Mouse (Mus musculus): ENCODE measurements at regions not wholly inside any gene's neighbourhood (a gene's known extent, or its start where the extent isn't known, plus 50 kb on each side); places are given as distances from the start of the nearest gene placed in this dataset.

DNA sequence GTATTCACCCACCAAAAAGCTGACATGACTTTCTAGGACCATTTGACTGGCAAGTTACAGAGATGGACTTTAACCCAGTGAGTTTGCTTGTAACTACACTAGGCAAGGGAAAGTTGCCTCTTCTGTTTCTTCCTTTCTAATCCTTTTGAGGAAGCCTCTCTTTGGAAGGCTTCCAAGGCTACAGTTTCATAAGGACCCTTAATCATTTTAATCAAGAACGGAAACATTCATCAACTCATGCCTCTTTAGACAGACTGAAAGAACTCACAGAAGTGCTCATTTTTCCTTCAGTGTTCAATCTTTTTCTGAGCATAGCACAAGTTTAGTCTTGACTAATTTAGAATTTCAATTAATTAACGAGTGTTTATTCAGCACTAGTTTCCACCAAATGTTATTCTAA, 84.2 kb downstream of the Ddx1 start:
- intact Hi-C loops (cut with DNase I): no loop called here

DNA sequence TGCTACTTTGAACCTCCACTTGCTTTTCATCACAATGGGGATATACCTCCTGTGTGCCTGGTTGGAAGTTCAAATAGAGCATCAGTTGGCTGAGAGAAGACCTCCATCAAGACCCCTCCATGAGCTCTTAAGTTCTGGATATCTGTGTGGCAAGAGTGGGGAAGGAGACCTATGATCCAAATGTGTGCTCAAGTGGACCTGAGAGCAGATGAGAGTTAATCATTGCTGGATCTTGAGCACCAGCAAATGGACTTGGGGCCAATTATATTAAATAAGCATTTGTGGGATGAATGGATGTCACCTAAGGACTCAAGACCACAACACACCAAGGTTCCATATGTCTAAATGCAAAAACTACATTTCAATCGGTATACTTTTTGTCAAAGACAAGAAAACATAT, 88.0 kb downstream of the Ddx1 start:
- no peak for DNase-seq (ENCODE audit: low spot score in 2 of 2)
- intact Hi-C loops (cut with DNase I): no loop called here

More for the DNA sequence above, 84.2 kb downstream of the Ddx1 start:
- DNase-seq (ENCODE audit: low spot score in 2 of 2): no peak

DNA sequence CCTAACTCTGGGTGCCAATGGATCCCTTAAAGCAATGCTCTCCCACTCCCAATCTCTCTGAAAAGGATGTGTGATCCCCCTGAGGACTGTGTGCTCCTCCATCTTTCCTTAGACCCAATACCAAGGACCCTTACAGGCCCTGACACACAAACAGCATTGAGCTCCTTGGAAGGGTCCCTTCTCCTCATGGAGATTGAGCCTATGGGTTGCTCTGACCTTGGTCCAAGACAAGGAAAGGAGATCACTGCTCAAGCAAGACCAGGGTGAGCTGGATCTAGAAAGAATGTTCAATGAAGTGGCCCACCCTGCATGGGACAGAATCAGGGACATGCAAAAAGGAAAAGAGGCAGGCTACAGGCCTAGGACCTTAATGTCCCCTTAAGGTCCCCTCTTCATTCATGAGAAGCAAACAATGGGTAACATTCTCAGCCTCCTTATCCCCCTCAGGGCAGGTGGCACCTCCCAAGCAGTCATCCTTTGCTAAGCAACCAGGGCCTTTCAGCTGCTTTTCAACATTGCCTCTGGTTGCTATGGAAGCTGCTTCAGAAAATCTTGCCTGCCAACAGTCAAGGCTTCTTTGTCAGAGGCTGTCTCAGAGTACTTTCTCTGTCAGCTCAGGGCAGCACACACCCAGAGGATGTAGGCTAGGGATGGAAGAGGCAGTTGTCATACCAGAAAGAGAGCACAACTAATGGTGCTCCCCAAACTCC, 89.5 kb downstream of the Ddx1 start:
- peak in 1 of 2 experiments; percentile 26 for DNase-seq (ENCODE audit: low spot score in 2 of 2)
- intact Hi-C loops (cut with DNase I): no loop called here

DNA sequence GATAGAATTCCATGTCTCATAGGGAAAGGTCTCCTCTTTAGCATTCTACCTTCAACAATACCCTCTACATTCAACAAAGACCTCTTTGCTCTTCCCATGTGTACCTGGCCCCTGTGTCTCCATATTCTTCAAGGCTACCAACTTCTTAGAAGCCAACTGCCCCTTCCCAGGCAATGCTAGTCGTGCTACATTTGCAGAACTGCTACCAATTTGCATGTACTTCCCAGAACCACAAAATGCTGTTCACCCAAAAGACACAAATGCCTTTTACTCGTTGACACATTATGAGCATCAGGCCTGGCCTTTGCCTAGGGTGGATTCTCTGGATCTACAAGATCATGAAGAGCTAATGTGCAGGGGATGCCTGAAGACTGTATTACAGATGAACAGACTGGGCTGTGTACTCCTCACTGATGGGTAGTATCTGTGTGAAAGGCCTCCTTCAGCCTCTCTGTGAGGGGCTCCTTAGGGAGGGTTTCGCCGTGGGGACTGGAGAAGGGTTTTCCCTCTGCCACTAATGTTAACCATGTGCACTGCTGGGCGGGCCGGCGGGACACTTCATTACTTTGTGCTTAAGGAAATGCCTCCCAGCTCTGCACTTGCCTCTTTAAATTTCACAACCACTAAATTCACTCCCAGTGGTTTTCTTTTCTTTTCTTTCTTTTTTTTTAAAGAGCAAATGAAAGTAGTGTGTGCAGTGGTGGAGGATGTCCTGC, 91.2 kb downstream of the Ddx1 start:
- intact Hi-C loops (cut with DNase I): no loop called here
- no peak for DNase-seq (ENCODE audit: low spot score in 2 of 2)

DNA sequence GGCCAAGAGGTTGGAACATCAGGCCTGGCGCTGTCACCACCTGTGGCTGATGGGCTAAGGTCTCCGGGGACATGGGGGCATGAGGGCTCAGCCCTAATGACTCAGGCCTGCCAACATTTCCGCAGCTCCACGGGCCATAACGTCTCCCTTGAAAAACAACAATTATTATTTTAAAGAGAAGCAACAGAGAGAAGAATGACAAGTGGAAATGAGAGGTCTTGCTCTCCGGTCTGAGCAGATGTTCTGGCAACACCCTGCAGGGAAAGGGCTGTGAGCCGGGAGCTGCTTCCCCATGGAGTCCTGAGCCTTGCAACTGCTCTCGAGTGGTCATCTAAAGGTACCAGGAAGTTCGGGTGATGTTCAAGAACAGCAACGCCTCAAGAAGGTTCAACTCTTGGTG, 91.9 kb downstream of the Ddx1 start:
- intact Hi-C loops (cut with DNase I): no loop called here
- no peak for DNase-seq (ENCODE audit: low spot score in 2 of 2)

DNA sequence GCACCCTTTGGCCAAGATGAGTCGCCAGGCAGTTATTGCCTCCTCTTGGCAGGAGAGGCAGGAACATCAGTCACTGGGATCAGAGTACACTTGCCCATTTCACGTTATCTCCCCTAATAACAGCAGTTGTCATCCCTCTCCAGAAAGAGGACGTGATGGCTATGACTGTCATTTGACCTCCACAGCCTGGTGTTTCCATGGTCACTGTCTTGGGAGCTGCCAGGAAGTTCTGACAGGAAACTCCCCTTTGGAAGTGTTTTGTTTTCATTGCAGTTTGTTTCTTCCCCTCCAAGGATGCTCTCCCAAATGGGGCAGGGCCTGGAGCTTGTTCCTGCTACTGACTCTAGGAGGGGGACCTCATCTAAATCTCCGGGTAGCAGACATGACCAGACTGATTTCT, 98.3 kb downstream of the Ddx1 start:
- DNase-seq (ENCODE audit: low spot score in 2 of 2): no peak
- intact Hi-C loops (cut with DNase I): no loop called here

DNA sequence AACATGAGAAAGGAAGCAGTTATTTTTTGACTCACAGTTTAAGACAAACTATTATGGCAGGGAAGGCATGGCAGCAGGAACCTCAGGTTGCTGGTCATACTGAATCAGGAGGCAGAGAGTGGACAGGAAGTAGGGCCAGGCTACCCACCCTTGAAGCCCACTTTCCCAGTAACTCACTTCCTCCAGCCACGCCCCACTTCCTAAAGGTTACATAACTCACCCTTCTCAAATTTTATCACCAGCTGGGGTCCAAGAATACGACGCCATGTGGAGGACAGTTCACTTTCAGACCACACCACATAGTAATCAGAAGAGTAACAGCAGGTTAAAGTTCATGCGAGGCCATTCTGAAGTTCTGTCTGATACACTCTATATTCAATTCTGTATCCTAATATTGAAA, 101.8 kb downstream of the Ddx1 start:
- intact Hi-C loops (cut with DNase I): no loop called here
- no peak for DNase-seq (ENCODE audit: low spot score in 2 of 2)

DNA sequence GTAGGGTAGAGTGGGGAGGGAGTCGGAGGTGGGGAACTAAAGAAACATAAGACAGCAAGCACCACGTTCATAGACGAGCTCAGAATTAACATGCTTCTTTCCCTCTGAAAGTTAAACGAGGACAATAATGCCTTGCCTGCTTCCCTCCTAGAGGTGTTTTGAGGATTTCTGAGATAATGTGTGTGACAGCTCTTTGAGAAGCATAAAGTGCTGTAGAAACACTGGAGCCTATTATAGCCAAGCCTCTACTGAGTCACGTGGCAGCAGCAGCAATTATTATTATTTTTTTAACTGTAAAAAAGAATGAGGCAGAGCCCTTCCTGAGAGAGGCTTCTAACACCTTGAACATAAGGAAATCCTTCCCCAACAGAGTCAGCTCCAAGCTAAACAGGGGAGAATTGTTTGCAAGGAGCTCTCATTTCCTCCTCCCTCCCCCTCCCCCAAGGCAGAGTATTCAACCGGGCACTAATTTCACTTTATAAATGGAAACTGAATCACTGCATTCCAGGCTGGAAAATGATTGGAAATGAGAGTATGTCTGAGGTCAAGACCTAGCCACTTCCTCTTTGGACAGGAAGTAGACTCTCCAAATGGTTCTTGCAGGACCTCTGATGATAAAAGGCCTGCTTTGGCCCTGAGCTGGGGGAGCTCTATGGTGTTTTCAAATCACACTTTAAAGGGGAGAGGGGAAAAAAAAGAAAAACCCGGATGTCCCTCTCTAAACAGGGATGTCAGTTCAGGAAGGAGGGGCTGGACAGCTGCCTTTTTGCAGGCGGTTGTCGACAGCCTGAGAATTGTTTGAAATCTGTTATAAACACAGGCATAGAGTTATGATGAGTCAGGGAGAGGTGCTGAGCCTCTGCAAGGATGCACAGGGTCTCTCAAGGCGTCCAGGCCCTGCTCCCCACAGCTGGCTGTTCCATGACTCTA, 103.6 kb downstream of the Ddx1 start:
- intact Hi-C loops (cut with DNase I): loop anchor here (2.0 kb wide), 1 partner anchor 65 kb away; no protein-coding TSS in a partner anchor
- DNase-seq (ENCODE audit: low spot score in 2 of 2): no peak

DNA sequence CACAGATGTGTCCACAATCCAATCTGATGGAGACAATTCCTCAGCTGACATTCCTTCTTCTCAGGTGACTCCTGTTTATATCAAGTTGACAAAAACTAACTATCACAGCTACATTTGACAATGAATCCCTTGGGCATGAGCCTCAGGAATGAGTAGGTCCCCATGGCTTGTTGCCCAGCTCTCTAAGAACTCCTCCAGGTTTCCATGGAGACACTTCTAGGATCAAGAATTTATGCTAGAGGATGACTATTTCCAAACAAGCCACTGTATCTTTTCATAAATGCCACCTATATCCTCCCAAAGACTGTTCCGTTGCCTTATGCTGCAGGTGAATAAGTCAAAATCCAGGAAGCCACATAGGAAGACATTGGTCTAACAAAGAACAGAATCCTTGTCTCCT, 104.3 kb downstream of the Ddx1 start:
- intact Hi-C loops (cut with DNase I): loop anchor here (2.0 kb wide), 1 partner anchor 66 kb away; no protein-coding TSS in a partner anchor

DNA sequence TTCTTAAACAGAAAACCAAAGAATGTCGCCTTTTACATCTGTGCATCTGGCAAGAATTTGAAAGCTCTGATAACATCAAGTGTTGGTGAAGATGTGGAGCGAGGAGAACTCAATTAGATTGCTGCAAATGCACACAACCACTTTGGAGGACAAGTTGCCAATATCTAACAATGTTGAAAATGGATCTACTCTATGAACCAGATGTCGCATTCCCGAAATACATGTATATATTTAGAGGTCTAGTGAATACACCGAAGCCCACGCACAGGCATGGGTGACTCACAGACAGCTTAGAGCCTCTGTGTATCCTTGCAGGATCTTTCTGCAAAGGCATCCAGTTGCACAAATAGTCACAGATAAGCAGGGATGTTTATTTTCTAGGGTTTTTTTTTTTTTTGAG, 108.4 kb downstream of the Ddx1 start:
- DNase-seq (ENCODE audit: low spot score in 2 of 2): peak; percentile 54 to 58
- intact Hi-C loops (cut with DNase I): loop anchor here (2.0 kb wide), 1 partner anchor 200 kb away; the partner anchor contains the start of gene Mycn

More for the DNA sequence above, 104.3 kb downstream of the Ddx1 start:
- peak; percentile 33 to 36 for DNase-seq (ENCODE audit: low spot score in 2 of 2)

DNA sequence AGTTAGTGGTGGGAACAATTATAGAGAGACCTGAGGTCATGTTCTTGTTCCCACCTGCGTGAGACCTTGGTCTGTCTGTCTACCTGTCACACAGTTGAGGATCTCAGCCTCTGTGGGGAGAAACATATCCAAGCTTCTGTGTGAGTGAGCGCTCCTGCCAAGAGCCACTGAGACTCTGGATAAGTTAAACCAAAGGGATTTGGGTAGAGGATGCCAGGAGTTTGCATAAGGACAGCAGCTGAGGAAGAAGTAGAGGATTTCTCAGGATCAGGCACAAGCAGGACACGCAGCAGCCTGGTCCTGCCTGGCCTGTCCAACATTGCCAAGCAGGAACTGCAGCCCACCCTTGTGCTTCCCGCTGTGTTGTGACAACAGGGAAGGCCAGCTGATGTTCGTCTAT, 109.8 kb downstream of the Ddx1 start:
- no peak for DNase-seq (ENCODE audit: low spot score in 2 of 2)
- intact Hi-C loops (cut with DNase I): loop anchor here (5.0 kb wide), 1 partner anchor 87 kb away; no protein-coding TSS in a partner anchor

DNA sequence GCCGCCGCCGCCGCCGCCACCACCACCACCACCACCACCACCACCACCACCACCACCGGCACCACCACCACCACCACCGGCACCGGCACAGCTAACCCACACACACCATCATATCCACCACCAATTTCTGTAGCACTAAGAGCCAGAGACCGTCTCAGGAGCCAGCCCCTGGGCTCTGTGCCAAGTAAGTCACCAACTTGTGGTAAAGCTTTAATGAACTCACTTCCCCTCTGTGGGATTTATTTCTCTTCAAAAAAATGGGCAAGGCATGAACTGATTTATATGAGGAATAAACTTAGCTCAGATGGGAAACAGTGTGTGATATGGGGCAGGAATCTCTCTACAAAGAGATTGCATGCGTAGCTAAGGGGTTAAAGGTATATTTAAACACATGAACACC, 114.8 kb downstream of the Ddx1 start:
- DNase-seq (ENCODE audit: low spot score in 2 of 2): no peak
- intact Hi-C loops (cut with DNase I): no loop called here

DNA sequence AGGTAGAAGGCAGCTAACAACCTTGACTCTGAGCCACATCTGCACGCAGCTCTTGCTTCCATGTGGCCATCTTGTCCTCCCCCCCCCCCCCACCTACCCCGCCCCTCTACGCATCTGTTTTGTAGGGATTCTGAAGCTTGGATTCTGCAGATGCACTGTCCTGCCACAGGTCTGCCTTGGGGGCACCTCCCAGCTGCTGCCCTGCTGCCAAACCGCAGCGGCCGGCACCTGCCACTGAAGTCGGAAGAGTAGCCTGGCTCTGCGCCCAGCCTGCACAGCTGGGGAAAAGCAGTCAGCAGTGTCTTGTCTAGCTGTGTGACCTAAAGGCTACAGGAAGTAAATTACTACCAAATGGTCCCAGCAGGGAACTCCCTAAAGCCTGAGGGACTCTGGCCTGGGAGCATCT, 119.3 kb downstream of the Ddx1 start:
- intact Hi-C loops (cut with DNase I): no loop called here
- DNase-seq (ENCODE audit: low spot score in 2 of 2): no peak

DNA sequence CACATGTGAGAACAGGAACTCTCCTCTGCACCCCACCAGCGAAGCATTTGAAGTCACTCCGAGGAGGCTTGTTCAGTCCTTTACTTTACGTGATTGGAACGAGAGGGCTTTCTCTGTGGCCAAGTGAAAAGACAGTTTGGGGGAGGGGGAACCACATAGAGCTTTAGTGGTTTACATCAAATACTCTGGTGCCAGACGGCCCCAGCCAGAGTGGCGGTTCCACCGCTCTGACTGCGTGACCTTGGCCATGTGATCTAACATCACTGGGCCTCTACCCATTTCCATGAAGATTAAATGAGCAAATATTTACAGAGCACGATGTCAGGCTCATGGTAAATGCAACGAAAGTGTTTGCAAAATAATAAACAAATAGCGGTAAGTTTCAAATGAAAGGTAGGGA, 121.6 kb downstream of the Ddx1 start:
- intact Hi-C loops (cut with DNase I): no loop called here
- no peak for DNase-seq (ENCODE audit: low spot score in 2 of 2)

DNA sequence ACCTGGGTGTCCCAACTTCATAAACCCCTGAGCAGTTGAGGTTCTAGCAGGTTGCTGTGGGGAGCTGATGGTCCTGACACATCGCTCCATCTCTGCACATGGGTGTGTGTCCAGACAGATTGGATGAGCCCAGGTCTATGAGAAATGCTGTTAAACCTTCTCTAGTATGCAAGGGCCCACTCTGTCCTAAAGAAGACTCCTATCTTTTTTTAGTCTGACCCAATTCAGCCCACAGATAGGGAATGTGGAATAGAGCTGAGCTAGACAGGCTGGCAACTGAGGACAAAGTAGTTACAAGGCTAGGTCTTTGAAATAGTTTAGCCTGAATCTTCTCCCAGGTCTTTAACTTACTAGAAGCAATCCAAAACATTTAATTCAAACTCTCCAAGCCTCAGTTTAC, 124.0 kb downstream of the Ddx1 start:
- DNase-seq (ENCODE audit: low spot score in 2 of 2): no peak
- intact Hi-C loops (cut with DNase I): no loop called here

DNA sequence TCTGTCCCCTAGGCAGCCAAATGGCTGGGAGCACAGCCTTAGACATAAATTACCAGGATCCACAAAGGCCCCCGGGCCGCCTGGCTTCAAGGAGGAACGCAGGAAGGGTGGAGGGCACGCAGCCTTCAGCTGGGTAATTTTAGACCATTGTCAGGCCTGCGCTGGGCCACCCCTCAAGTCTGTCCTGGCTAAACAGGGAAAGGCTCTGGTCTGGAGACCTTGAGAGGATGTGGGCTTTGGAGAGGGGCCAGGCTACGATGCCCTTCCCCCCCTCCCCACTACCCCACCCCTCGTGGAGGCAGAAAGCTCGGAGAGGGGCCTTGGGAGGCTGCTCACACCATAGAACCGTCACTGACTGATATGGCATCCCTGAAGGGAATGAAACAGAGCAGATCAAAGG, 126.7 kb downstream of the Ddx1 start:
- intact Hi-C loops (cut with DNase I): no loop called here
- DNase-seq (ENCODE audit: low spot score in 2 of 2): no peak

DNA sequence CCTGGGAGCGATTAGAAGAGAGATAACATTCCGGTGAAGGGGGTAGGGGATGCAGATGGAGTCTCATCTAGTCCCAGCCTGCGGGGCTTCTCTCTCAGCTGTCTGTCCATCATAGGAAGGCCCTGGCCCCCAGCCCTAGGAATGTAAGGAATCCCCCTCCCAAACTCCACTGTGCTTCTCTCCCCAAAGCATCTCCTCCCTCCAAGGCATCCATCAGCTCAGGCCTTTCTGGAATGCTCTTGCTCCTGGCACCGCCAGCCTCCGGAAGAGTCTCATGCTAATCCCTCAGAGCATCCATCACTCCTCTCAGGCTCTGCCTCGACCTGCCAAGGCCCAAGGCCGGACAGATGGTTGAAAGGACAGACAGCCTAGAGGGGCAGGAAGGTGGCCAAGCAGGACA, 128.4 kb downstream of the Ddx1 start:
- intact Hi-C loops (cut with DNase I): no loop called here
- no peak for DNase-seq (ENCODE audit: low spot score in 2 of 2)

DNA sequence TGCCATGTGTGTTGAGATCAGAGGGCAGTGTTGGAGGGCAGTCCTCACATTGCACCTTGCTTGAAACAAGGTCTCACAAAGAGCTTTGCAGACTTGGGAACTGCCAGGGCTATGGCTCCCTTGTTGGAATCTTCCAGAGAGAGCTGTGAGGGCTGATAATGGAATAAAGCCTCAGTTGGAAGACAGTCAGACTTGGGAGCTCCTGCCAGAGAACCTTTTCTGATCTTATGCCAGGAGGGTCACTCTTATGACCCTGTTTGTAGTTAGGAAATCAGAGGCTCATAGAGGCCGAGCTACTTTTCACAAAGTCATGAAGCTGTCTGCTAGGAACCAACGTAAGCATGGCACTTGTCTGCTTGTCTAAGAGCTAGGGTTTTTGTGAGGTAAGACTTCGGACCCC, 129.4 kb downstream of the Ddx1 start:
- intact Hi-C loops (cut with DNase I): no loop called here
- DNase-seq (ENCODE audit: low spot score in 2 of 2): no peak

DNA sequence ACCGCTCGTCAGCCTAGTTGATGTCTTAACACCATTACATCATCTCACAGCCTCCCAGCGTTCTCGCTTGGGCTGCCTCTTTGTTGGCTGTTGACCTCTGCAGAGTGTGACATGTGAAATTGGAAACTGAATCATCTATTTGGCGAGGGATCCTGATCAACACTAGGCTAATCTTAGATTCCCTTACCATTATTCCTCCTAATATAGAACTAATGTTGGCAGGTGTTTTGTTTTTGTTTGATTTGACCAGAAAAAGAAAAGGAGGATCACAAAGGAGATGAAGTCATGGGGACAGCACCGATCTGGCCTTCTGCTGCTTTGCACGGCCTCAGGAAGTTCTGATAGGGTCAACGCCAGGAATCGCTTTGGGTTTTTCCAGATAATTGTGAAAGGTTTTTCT, 131.0 kb downstream of the Ddx1 start:
- no peak for DNase-seq (ENCODE audit: low spot score in 2 of 2)
- intact Hi-C loops (cut with DNase I): no loop called here

DNA sequence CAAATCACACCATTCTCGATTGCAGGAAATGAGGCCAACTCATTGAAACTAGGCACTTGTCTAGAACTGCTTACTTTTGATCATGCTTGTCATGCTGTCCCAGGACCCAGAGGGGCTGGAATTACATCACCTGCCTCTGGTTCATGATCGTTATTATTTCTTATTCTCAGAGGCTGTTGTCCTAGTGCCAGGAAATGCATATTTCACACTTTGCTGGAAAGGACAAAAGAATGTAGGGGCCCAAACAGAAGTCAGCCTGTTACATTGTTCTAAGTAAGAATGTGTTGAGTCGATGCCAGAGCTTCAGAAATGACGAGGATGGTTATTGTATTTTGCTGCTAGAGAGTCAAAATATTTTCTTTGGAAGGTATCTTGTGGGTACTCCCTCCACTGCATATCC, 134.7 kb downstream of the Ddx1 start:
- DNase-seq (ENCODE audit: low spot score in 2 of 2): no peak
- intact Hi-C loops (cut with DNase I): no loop called here

Data from left cerebral cortex, postnatal 36 days (tissue).